Mouse (Mus musculus) myocyte (in vitro differentiated cells): ENCODE measurements around the gene Slc6a13.

Source experiments
- CEBPB ChIP-seq: IDR thresholded peaks from 2 replicates; pipeline ENCODE4 v1.6.1; 2011; ENCODE audit warnings: mild to moderate bottlenecking, moderate library complexity; ENCODE audit not compliant: poor library complexity, insufficient read depth, severe bottlenecking
- E2F4 ChIP-seq: IDR thresholded peaks from one replicate; pipeline ENCODE4 v1.6.1; 2011; ENCODE audit warnings: mild to moderate bottlenecking, control low read depth, moderate library complexity; ENCODE audit not compliant: insufficient read depth
- MAX ChIP-seq: IDR thresholded peaks from one replicate; pipeline ENCODE4 v1.6.1; 2011; ENCODE audit warnings: low read depth, mild to moderate bottlenecking, control low read depth
- POLR2A ChIP-seq: IDR thresholded peaks from one replicate; pipeline ENCODE4 v1.6.1; 2011; ENCODE audit warnings: low read depth, mild to moderate bottlenecking, control low read depth, moderate library complexity; ENCODE audit not compliant: insufficient read length
- POLR2AphosphoS2 ChIP-seq: IDR thresholded peaks from one replicate; pipeline ENCODE4 v1.6.1; 2011; ENCODE audit warnings: low read depth, control low read depth; ENCODE audit not compliant: insufficient read length
- REST ChIP-seq: IDR thresholded peaks from one replicate; pipeline ENCODE4 v1.6.1; 2011; ENCODE audit warnings: mild to moderate bottlenecking, control low read depth, moderate library complexity; ENCODE audit not compliant: insufficient read depth, insufficient read length
- SRF ChIP-seq: IDR thresholded peaks from one replicate; pipeline ENCODE4 v1.6.1; 2011; ENCODE audit warnings: low read depth; ENCODE audit not compliant: control insufficient read depth, insufficient read length
- TCF12 ChIP-seq: IDR thresholded peaks from one replicate; pipeline ENCODE4 v1.6.1; 2011; ENCODE audit warnings: mild to moderate bottlenecking, control low read depth; ENCODE audit not compliant: poor library complexity, insufficient read depth, severe bottlenecking
- TCF3 ChIP-seq: IDR thresholded peaks from one replicate; pipeline ENCODE4 v1.6.1; 2011; ENCODE audit warnings: low read depth, control low read depth; ENCODE audit not compliant: insufficient read length
- USF1 ChIP-seq: IDR thresholded peaks from one replicate; pipeline ENCODE4 v1.6.1; 2011; ENCODE audit warnings: low read depth, mild to moderate bottlenecking, control low read depth, moderate library complexity

GRCm38 (mm10) chr6:121376159-121376558, 76.1 kb downstream of the Slc6a13 start:
- TF ChIP-seq POLR2A (no peak), TCF3 (no peak), USF1 (no peak), MAX (no peak), REST (no peak), POLR2AphosphoS2 (no peak), E2F4 (no peak), SRF (no peak), CEBPB (no peak), TCF12 (no peak)
